Mouse (Mus musculus) Patski (cell line): ENCODE results near the gene Hist1h3a. TPM values are rescaled to one million over a fixed set of nuclear protein-coding genes. Genes with fewer than 3 reads are reported as not detected.
"Not testable (repeated sequence)": the region's sequence is repeated elsewhere in the genome, so short reads cannot be mapped to it uniquely, and the experiment has no call there.

Source experiments
- ATAC-seq: fragments of 100-300 bp; one replicate; pipeline ENCODE4 v1.8.0; 2021
- CTCF ChIA-PET: fragments of 350-600 bp; sonication (Branson Sonifier 250); formaldehyde crosslinking; loops from one replicate; lab custom pipeline; 2022; ENCODE audit warnings: inconsistent platforms; lab: Charles Lee
- POLR2A ChIA-PET: fragments of 350-600 bp; sonication (Branson Sonifier 250); formaldehyde crosslinking; loops from one replicate; lab custom pipeline; 2022; ENCODE audit warnings: antibody characterized with exemption, inconsistent platforms; lab: Charles Lee
- DNase-seq: peaks from one replicate; pipeline ENCODE4 v3.0.0-alpha.2; 2011; ENCODE audit warnings: low read depth, low spot score
- H3K27me3 ChIP-seq: fragments of 371-371 bp; one replicate; pipeline ENCODE4 v1.5.1; 2021
- CTCF ChIP-seq: fragments of 100-300 bp; IDR thresholded peaks from one replicate; pipeline ENCODE4 v1.5.1; 2021
- in situ Hi-C: fragments of 300-500 bp; cut with MboI; formaldehyde crosslinking; loops from 3 replicates; pipeline ENCODE4 v1.11.1; 2018; ENCODE audit warnings: low pct_unique_long_range_greater_than_20kb, mixed read lengths
- polyA plus RNA-seq: library from polyadenylated mRNA; unstranded; gene quantifications from one replicate; pipeline ENCODE4 v1.2.3, GENCODE M21; 2021

Gene Hist1h3a
- polyA plus RNA-seq, 1 experiment from 2014 or later, result 0.18 TPM

DNA sequence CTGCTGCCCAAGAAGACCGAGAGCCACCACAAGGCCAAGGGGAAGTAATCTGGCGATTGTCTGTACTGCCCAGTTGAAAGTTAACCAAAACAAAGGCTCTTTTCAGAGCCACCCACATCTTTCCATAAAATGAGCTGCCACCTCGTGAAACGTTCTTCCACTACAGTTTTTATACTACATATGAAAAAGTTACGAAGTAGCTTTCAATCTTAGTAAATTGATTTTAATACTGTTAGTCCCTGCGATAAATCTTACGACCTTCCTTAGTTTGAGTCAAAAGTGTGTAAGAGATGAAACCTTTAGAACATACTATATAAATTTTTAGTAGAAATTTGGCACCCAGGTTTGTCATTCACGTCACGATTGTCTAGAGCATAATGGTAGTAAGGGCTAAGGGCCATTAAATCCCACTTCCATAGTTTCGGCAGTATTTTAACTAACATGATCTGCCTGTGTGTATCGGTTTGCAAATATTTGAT lies 10.7 kb downstream of the Hist1h3a start:
- H3K27me3 ChIP-seq, result no peaks in the 10 kb centered on the region
- CTCF ChIA-PET, result interaction anchor here (1.3 to 1.6 kb wide), 2 partner anchors 12 to 51 kb away, joined by 3 to 4 read pairs; no protein-coding TSS in a partner anchor
- POLR2A ChIA-PET, result interaction anchor here (0.8 to 1.2 kb wide), 3 partner anchors 10 to 183 kb away, joined by 3 to 4 read pairs (median 3); partner anchors contain the start of gene Hist1h4a
- in situ Hi-C loops, result loop anchor here (25.0 kb wide), 1 partner anchor 1964 kb away; the partner anchor contains the start of genes Hist1h1b, Hist1h2an, Hist1h2bp and Hist1h3i
- DNase-seq, result no peak
- ATAC-seq, result no peak
- no peak for TF ChIP-seq CTCF

- DNase-seq, ATAC-seq, H3K27me3 ChIP-seq: not testable (repeated sequence)
- POLR2A ChIA-PET, result interaction anchor here (0.8 to 1.2 kb wide), 2 partner anchors 10 to 182 kb away, joined by 3 read pairs; partner anchors contain the start of gene Hist1h4a
- CTCF ChIA-PET, result interaction anchor here (0.8 kb wide), 1 partner anchor 196 kb away, joined by 3 read pairs; no protein-coding TSS in a partner anchor
- in situ Hi-C loops, result loop anchor here (25.0 kb wide), 1 partner anchor 1964 kb away; the partner anchor contains the start of genes Hist1h1b, Hist1h2an, Hist1h2bp and Hist1h3i
Observed at GRCm38 (mm10) chr13:23750839-23751477, 11.2 kb downstream of the Hist1h3a start, which contains the start of gene Hist1h2ab. Gene Hist1h2ab, plus strand, starts transcription at chr13:23751126.

DNA sequence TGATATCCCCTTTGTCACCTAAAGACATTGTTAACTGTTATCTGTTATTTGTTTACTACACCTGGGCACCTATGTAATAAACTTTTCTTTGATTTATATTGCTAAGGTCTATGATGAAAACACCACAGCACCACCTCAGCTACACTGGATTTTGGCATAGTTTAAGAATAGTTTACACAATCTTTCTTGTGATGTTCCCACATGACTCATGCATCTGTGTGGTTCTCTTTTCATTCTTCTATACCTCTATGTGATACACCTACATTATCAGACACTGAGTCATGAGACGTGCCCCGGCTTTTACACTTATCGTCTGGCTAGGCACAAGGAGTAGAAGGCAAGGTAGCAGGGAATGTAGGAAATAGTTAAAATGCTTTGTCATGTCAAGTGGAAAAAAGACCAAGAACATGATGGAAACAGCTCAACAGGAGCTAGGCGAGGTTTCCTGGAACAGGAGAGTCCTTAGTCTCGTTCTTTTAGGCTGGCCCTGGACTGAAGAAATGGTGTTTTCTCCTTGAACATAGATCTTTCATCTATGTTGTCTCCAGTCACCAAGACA lies 12.5 kb downstream of the Hist1h3a start:
- ATAC-seq (no peak), DNase-seq (no peak)
- no peak for TF ChIP-seq CTCF
- no peaks in the 10 kb centered on the region for H3K27me3 ChIP-seq
- in situ Hi-C loops, result loop anchor here (10.0 to 25.0 kb wide), 3 partner anchors 312 to 1962 kb away; partner anchors contain the start of genes Hist1h1b, Hist1h2ah, Hist1h2an and Hist1h2bk
- ChIA-PET CTCF (no interaction called here), POLR2A (interaction anchor here (1.0 kb wide), 1 partner anchor 128 kb away, joined by 3 read pairs; no protein-coding TSS in a partner anchor)

DNA sequence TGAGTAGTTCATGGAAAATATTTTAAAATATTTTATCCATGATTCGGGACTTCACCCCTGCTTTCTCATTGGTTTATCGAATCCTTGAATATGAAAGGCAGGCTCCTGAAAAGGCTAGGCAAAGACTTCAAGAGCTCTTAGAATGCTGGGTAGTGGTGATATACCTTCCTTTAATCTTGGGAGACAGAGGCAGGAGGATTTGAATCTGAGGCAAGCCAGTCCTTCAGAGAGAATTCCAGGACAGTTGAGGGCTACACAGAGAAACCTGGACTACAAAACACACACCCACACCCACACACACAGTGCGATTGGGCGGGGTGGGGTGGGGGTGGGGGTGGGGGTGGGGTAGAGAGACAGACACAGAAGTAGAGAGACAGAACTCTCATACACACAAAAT lies 14.3 kb downstream of the Hist1h3a start:
- POLR2A ChIA-PET, result no interaction called here
- CTCF ChIA-PET, result no interaction called here
- no peak for DNase-seq
- TF ChIP-seq CTCF, result no peak
- in situ Hi-C loops, result loop anchor here (10.0 to 25.0 kb wide), 2 partner anchors 311 to 1713 kb away; partner anchors contain the start of genes Hist1h2ah and Hist1h2bk
- no peaks in the 10 kb centered on the region for H3K27me3 ChIP-seq
- ATAC-seq, result no peak

GRCm38 (mm10) chr13:23747081-23747891 lies 14.9 kb downstream of the Hist1h3a start:
- no peaks in the 10 kb centered on the region for H3K27me3 ChIP-seq
- DNase-seq, result no peak
- no peak for TF ChIP-seq CTCF
- peak; percentile 6 for ATAC-seq
- POLR2A ChIA-PET, result interaction anchor here (0.8 kb wide), 1 partner anchor 165 kb away, joined by 3 read pairs; no protein-coding TSS in a partner anchor
- in situ Hi-C loops, result loop anchor here (10.0 to 25.0 kb wide), 2 partner anchors 310 to 1712 kb away; partner anchors contain the start of genes Hist1h2ah and Hist1h2bk
- CTCF ChIA-PET, result interaction anchor here (1.2 kb wide), 1 partner anchor 13 kb away, joined by 3 read pairs; no protein-coding TSS in a partner anchor

GRCm38 (mm10) chr13:23746201-23747080 lies 15.7 kb downstream of the Hist1h3a start, which contains the start of gene Hist1h2bb:
Gene Hist1h2bb, plus strand, starts transcription at chr13:23746734.
- peak; percentile 86 for ATAC-seq
- DNase-seq, H3K27me3 ChIP-seq: not testable (repeated sequence)
- CTCF ChIA-PET, result interaction anchor here (1.2 to 15.1 kb wide), 2 partner anchors 14 to 46 kb away, joined by 3 to 137 read pairs; partner anchors contain the start of gene Hist1h4c
- in situ Hi-C loops, result loop anchor here (10.0 to 25.0 kb wide), 2 partner anchors 309 to 1712 kb away; partner anchors contain the start of genes Hist1h2ah and Hist1h2bk
- POLR2A ChIA-PET, result interaction anchor here (0.8 kb wide), 1 partner anchor 164 kb away, joined by 3 read pairs; no protein-coding TSS in a partner anchor

- ChIA-PET CTCF (interaction anchor here (15.1 kb wide), 1 partner anchor 46 kb away, joined by 137 read pairs; the partner anchor contains the start of gene Hist1h4c), POLR2A (no interaction called here)
- TF ChIP-seq CTCF, result no peak
- no peaks in the 10 kb centered on the region for H3K27me3 ChIP-seq
- DNase-seq (no peak), ATAC-seq (no peak)
- in situ Hi-C loops, result loop anchor here (10.0 to 25.0 kb wide), 2 partner anchors 308 to 1711 kb away; partner anchors contain the start of genes Hist1h2ah and Hist1h2bk
Observed at GRCm38 (mm10) chr13:23745381-23746161, 16.6 kb downstream of the Hist1h3a start, which contains the start of gene Hist1h3c. Gene Hist1h3c, minus strand, starts transcription at chr13:23745602.
